Mouse (Mus musculus) embryonic stem cell, embryonic (primary cell): ENCODE measurements around the gene Wdr44.
"Not testable (repeated sequence)": the region's sequence is repeated elsewhere in the genome, so short reads cannot be mapped to it uniquely, and the experiment has no call there.

ENCODE experiments used
- CTCF ChIA-PET, 4 experiments: fragments of 300-600 bp in 2 of 4; fragments of 350-600 bp in 2 of 4; sonication (Branson Sonifier 250); formaldehyde crosslinking; loops; one replicate each; lab custom pipeline; 2022; ENCODE audit warnings: inconsistent platforms in 2 of 4; lab: Charles Lee
- POLR2A ChIA-PET, 4 experiments: fragments of 300-600 bp in 2 of 4; fragments of 350-600 bp in 2 of 4; sonication (Branson Sonifier 250); formaldehyde crosslinking; loops; one replicate each; lab custom pipeline; 2022; ENCODE audit warnings: antibody characterized with exemption in 4 of 4, inconsistent platforms in 1 of 4; lab: Charles Lee

The Wdr44 gene

GRCm38 (mm10) chrX:23813287-23813686 lies 120.4 kb downstream of the Wdr44 start:
- POLR2A ChIA-PET, CTCF ChIA-PET: not testable (repeated sequence)

GRCm38 (mm10) chrX:23822885-23823284 lies 130.0 kb downstream of the Wdr44 start:
- POLR2A ChIA-PET, CTCF ChIA-PET: not testable (repeated sequence)

GRCm38 (mm10) chrX:23823398-23824023 lies 130.7 kb downstream of the Wdr44 start:
- ChIA-PET POLR2A (no interaction called here), CTCF (no interaction called here)

- POLR2A ChIA-PET, CTCF ChIA-PET: not testable (repeated sequence)
Observed at GRCm38 (mm10) chrX:23833784-23834183, 140.9 kb downstream of the Wdr44 start.

- CTCF ChIA-PET = no interaction called here
Observed at GRCm38 (mm10) chrX:23840921-23841320, 148.1 kb downstream of the Wdr44 start.

More at GRCm38 (mm10) chrX:23840921-23841320, 148.1 kb downstream of the Wdr44 start:
- POLR2A ChIA-PET = no interaction called here
